Mouse (Mus musculus): ENCODE data around the gene Ptprcap.

Gene Ptprcap

DNA sequence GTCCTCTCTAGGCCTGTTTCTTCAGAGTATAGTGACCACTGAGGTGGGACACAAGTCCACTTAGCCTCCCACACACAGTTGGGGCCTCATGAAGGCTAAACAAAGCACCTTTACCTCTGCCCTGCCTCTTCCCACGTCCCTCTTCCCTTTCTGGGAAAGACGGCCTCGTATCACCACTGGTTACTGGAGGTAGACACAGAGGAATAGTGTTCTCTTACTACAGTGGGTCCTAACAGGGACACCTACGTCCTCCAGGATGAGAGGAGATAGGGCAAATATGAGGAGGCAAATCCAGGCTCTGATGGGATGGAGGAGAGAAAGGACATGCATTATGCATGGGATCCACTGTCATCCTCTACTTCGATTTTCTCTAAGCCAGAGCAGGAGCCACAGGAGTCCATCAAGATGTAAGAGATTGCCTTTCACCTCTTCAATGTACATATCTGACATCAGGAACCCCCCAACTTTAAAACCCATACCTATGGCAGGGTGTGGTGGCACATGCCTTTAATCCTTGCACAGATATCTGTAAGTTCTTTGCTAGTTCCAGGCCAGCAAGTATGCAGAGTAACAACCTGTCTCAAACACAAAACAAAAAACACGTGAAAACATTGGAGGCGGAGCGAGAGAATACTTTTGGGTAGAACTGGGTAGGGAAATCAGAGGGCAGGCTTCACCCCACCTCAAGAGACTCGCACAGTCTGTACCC is 5.5 kb upstream of the Ptprcap start:
- no peak for DNase-seq (ENCODE audit: low spot score)

- peak; percentile 97 for DNase-seq (ENCODE audit: low spot score)
Measured at GRCm38 (mm10) chr19:4148491-4148806, 5.0 kb upstream of the Ptprcap start, which contains the start of gene Coro1b. Gene Coro1b, plus strand, starts transcription at chr19:4148619.

DNA sequence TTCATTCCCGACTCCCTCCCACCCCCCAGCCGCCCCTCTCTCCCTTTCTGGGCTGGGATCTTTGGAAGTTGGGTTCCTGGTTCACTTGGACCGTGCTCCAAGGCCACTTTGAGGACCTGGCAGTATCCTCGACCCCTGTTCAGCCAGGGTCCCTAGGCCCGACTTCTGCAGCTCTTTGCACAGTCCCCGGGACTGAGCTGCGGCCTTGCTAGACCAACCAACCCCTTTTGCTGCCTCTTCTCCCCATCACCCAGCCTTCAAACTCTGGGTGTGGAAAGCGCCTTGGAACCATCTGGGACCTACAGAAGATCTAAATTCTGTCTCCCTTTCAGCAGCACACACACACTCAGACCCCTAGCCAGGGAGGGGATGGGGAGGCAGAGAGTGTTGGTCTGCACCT is 4.6 kb upstream of the Ptprcap start:
- no peak for DNase-seq (ENCODE audit: low spot score)

DNA sequence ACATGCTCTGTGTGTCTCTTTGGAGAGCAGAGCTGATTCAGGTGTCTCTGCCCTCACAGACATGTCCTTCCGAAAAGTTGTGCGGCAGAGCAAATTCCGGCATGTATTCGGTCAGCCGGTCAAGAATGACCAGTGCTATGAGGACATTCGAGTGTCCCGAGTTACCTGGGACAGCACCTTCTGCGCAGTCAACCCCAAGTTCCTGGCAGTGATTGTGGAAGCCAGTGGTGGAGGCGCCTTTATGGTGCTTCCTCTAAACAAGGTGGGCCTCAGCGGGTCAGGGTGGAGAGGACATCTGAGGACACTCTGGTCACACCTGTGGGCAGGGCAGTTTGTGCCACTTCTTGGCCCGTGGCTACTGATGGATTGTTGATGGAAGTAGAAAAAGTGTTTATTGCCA is 4.1 kb upstream of the Ptprcap start:
- DNase-seq (ENCODE audit: low spot score), result no peak

DNA sequence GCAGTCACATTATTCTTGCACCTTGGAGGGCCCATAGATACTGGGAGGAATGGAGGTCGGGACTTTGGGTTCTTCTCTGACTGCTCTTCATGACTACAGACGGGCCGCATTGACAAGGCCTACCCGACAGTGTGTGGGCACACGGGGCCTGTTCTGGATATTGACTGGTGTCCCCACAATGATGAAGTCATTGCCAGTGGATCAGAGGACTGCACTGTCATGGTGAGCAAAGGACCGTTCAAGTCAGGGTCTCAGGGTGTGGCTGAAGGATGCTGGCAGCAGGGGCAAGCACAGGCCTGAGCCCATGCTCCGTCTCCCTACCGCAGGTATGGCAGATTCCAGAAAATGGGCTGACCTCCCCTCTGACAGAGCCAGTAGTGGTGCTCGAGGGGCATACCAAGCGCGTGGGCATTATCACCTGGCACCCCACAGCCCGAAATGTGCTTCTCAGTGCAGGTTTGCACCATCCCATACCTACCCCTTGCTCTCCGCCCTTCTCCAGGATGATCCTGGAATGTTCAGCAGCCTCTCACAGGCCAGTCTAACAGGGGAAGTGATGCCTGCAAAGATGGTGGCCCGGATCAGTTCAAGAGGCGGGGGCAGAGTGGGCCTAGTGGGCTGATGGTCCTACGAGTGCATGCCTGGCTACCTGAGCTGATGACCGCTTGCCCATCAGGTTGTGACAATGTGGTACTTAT is 3.5 kb upstream of the Ptprcap start:
- DNase-seq (ENCODE audit: low spot score), result no peak

DNA sequence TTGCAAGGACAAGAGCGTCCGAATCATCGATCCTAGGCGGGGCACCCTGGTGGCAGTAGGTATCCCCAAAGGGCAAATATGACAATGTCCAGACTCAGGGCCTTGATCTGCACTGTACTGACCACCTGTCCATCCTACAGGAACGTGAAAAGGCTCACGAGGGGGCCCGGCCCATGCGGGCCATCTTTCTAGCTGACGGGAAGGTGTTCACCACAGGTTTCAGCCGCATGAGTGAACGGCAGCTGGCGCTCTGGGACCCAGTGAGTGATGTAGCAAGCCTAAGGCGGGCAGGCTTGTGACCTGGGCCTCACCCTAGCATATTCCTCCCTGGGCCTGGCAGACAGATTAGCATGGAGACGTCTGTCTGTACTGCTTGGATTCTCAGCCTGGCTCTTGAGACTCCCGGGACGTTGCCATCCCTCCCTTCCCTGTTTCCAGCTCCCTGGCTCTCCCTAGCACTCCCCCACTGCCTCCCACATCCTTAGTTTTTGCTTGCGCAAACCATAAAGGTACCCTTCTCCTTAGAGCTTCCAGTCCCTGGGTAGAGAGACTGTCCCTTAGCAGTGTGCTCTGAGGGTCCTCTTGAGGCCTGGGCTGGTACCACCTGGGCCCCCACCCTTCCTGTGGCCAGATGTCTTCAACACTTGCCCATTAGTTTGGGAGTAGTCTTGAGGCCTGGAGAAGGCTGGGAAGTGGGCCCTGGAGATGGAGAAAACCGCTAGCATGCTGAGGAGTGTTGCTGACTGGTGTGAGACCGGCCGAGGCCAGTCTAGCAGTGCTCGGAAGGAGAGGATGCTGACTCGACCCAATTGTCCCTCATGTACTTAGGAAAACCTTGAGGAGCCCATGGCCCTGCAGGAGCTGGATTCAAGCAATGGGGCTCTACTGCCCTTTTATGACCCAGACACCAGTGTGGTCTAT is 2.6 kb upstream of the Ptprcap start:
- no peak for DNase-seq (ENCODE audit: low spot score)

GRCm38 (mm10) chr19:4151488-4151860 is 1.9 kb upstream of the Ptprcap start:
- DNase-seq (ENCODE audit: low spot score), result no peak

DNA sequence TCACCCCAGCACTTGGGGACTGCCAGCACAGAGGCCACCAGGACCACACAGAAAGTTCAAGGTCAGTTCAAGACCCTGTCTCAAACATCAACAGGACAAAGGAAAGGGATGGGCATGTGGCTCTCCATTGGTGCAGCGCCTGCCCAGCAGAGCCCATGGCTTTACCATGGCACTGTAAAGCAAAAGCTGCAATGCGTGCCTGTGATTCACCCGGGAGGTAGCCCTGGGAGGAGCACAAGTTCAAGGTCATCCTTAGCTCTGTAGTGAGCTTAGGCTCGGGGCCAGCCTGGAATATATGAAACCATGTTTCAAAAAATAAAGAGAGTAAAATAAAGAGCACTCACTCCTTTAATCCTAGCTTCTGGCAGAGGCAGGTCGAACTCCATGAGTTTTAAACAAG is 1.5 kb upstream of the Ptprcap start:
- DNase-seq (ENCODE audit: low spot score), result no peak

DNA sequence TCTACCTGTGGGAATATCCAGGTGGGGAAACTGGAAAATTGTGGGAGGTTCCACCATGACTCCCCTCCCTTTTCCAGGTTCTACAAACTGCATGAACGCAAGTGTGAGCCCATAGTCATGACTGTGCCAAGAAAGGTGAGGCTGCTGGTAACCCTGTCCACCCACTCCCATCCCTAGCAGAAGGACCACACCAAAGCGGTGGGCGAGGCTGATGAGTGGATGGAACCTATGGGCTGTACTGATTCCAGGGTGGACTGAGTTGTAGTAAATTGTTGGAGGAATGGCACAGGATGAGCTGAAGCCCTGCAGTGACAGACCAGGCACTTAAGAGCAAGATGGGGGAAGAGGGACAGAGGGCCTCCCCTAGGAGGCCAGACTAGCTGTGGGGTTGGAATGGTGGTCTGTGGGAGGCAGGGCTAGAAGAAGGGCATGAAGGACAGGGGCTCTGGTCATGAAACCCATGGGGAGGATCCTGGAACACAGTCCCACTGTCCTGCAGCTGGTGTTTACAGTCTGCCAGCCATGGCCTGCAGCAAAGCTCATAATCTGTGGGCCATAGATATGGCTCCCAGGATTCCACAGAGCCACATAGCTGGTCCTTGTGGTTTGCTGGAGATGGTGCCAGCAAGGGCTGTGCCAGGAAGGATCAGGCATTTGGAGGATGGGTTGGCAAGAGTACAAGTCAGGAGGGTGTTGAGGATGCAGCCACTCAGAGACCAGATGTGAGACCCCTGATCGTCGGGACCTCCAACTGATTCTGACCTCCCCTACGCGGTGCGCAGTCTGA is 766 bp upstream of the Ptprcap start:
- no peak for DNase-seq (ENCODE audit: low spot score)

DNA sequence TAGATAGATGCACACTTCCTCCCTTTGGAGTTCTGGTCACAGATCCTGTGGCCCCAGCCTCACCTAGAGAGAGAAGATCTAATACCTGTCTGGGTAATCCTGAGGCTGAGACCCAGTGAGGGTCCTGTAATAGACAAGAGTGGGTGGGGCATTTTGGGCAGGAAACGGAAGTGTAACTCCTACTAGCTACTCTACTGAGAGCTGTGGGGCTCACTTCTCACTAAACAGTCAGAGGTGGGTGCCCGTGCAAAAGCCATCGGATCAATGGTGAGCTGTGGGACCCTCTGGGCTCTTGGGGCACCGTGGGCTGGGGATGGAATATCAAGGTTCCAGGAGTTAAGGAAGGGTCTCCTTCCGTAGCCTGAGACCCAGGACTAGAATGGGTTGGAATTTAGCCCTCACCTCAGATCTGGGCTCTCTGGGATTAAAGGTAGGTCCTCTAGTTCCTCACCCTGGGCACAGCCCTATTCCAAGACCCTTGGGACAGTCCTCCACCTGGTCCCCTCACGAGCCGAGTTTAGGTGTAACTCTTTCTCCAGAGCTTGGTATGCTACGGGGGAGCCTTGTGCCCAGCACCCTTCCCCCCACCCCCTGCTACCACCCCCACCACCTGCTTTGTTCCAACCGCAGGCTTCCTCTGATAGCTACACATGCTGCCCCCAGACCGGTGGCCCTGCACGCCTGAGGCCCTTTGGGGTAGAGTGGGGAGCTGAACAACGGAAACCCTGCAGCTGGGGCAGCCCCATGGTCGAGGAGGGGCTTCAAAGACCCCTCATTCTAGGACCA is 1.2 kb downstream of the Ptprcap start:
- no peak for DNase-seq (ENCODE audit: low spot score)

GRCm38 (mm10) chr19:4155223-4156072 is 2.0 kb downstream of the Ptprcap start:
- no peak for DNase-seq (ENCODE audit: low spot score)

GRCm38 (mm10) chr19:4156073-4156579 is 2.7 kb downstream of the Ptprcap start:
- DNase-seq (ENCODE audit: low spot score), result no peak

DNA sequence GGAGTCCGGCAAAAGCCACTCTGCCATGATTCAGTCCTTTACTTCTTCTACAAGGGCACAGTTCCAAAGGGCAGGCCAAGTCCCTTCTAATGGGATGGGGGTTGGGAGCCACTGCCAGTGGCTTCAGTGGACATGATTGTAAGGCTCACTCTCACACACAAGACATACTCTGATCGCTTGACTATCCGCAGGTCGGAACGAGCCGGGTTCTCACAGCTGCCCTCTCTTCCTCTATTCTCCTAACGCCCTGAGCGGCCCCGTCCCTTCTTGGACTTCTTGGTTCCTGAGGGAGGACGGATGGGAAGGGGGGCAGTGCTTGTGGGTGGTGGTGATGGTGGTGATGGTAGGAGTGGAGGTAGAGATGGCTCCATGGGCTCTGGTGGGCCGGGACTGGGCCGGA is 3.4 kb downstream of the Ptprcap start:
- no peak for DNase-seq (ENCODE audit: low spot score)

- no peak for DNase-seq (ENCODE audit: low spot score)
Measured at GRCm38 (mm10) chr19:4159049-4159448, 5.6 kb downstream of the Ptprcap start.

DNA sequence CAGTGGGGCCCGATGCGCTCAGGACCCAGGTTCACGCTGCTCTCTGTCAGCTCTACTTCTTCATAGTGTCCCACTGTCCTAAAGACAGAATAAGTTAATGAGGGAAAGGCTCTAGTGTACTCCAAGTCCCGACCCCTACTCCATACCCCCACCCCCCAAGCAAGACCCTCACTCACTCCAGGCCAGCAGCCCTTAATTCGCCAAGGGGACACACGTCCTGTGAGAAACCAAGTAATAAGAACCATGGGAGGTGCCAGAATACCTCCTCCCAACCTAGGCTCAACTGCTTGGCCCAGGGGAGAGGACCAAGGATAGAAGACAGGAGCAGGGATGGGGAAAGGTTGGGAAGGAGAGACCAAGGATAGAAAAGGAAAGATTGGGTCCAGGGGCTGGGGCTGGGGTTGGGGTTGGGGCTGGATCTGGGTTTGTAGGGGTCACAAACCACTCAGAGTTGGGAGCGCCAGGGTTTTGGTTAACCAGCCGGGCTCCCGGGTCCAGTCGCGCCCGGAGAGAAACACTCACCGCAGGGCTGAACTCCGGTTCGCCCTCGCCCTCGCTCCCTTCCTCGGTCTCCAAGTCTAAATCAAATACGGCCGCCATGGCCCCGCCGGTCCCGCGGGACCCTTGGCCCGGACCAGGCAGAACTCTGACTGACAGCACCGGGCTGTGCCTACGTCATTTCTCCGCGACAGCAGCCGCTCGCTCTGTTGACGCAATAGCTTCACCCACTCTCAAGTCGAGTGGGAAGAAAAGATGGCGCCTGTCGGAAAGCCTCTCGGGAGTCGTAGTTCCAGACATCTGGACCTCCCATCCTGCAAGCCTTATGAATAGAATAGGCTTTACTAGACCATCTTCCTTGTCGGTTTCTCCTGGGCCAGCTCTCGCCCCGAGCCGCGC is 9.5 kb downstream of the Ptprcap start, which contains the start of gene Rps6kb2:
TSS of gene Rps6kb2 (minus strand) at position 709 of the 897 bp plus-strand sequence.
- peak; percentile 94 for DNase-seq (ENCODE audit: low spot score)

- DNase-seq (ENCODE audit: low spot score), result no peak
Measured at GRCm38 (mm10) chr19:4163543-4163887, 10.1 kb downstream of the Ptprcap start.

DNA sequence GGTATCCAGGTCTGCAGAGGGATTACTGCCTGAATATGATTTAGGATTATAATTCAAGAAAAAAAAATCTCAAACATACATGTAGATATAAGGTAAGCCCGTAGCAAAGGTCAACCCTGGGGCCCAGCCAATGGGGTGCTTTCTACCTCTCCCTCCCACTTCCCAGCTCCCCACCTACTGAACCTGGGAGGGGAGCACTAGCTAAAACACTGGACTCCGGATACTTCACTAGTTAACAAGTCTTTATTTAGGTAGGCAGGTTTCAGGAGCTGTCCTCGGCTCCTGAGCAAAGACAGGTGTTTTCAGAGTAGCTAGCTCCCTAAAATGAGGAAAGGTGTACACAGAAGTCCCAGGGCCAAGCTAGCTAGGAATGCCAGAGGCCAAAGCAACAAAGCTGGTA is 10.7 kb downstream of the Ptprcap start:
- DNase-seq (ENCODE audit: low spot score), result no peak

GRCm38 (mm10) chr19:4164721-4165120 is 11.3 kb downstream of the Ptprcap start:
- DNase-seq (ENCODE audit: low spot score), result no peak
